Mouse (Mus musculus) megakaryocyte, embryonic 14.5 days (primary cell): Measurements from ENCODE around the gene Hivep3.

Source experiments
- FLI1 ChIP-seq: IDR thresholded peaks from 2 replicates; pipeline ENCODE4 v1.6.1; 2012; ENCODE audit warnings: low read length, inconsistent platforms, mixed read lengths
- GATA1 ChIP-seq: IDR thresholded peaks from 3 replicates; pipeline ENCODE4 v1.6.1; 2012; ENCODE audit warnings: mixed read lengths, low read length, inconsistent platforms, borderline replicate concordance

- TF ChIP-seq GATA1 = no peak
- TF ChIP-seq FLI1 = no peak
Observed at GRCm38 (mm10) chr4:119750681-119751211, 17.2 kb downstream of the Hivep3 start.
